Mouse (Mus musculus): Measurements from ENCODE around the gene H2-Q10.
"Not testable (repeated sequence)": the region's sequence is repeated elsewhere in the genome, so short reads cannot be mapped to it uniquely, and the experiment has no call there.

DNA sequence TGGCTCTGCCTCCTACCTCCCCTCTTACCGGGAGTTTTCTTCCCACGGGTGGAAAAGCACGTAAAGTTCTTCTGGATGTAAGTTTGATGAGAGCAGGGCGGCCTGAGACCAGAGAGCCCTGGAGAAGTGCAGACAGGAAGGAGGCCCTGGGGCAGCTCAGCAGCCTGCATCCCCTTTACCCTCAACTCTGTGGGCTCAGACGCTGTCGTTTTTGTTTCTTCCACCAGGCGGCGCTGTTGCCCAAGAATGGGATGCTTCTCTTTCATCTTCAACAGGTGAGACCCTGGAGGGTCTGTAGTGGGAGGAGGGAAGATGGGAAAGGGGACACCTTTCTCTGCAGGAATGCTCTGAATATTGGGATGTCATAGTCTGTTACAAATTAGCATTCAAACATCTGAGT, 4.2 kb upstream of the H2-Q10 start:
- TF ChIP-seq FLI1 (IDR thresholded peaks at IDR 0.05; ENCODE audit: low read length); GATA1 (IDR thresholded peaks at IDR 0.05; ENCODE audit: borderline replicate concordance, low read length): not testable (repeated sequence)

All from megakaryocyte, embryonic 14.5 days (primary cell).